Mouse (Mus musculus): ENCODE data around the gene Capg. TPM values are rescaled to one million over a fixed set of nuclear protein-coding genes. Genes with fewer than 3 reads are reported as not detected.

Capg gene
- total and polyA plus RNA-seq, 3 experiments, result 241 to 283 TPM; not detected in 1

GRCm38 (mm10) chr6:72581625-72582382 is 37.6 kb downstream of the Capg start:
- Histone ChIP-seq H3K79me2 (ENCODE audit: control insufficient read depth, insufficient read depth, low read length, poor library complexity) (no peaks in the 10 kb centered on the region), H3K27me3 (ENCODE audit: control insufficient read depth in 1 of 2, insufficient read depth in 2 of 2, low read length in 2 of 2) (no peaks in the 10 kb centered on the region), H3K27ac (ENCODE audit: control insufficient read depth, low read depth, low read length) (no peak overlapping the region), H3K4me3 (ENCODE audit: control insufficient read depth in 1 of 2, insufficient read depth in 1 of 2, low read depth in 2 of 2, low read length in 2 of 2) (no peak overlapping the region), H3K9me3 (replicated peaks; ENCODE audit: insufficient read depth, low read length) (no peaks in the 10 kb centered on the region), H3K9ac (ENCODE audit: control insufficient read depth, low read depth, low read length, poor library complexity, severe bottlenecking) (no peak overlapping the region), H3K4me1 (ENCODE audit: control insufficient read depth in 1 of 2, insufficient read depth in 2 of 2, low read length in 2 of 2) (no peaks in the 10 kb centered on the region), H3K36me3 (ENCODE audit: control insufficient read depth in 1 of 2, insufficient read depth in 2 of 2, low read length in 2 of 2) (no peaks in the 10 kb centered on the region)
- TF ChIP-seq CHD2 (IDR thresholded peaks at IDR 0.05; ENCODE audit: low read length) (no peak), GABPA (IDR thresholded peaks at IDR 0.05; ENCODE audit: low read depth, low read length) (no peak), JUND (IDR thresholded peaks at IDR 0.05; ENCODE audit: low read depth, low read length) (no peak), USF1 (IDR thresholded peaks at IDR 0.05; ENCODE audit: low read depth, low read length) (no peak), SMC3 (IDR thresholded peaks at IDR 0.05; ENCODE audit: low read depth, low read length) (no peak), TCF12 (IDR thresholded peaks at IDR 0.05; ENCODE audit: low read depth, low read length) (no peak), ZKSCAN1 (IDR thresholded peaks at IDR 0.05; ENCODE audit: low read depth, low read length) (no peak), E2F4 (IDR thresholded peaks at IDR 0.05; ENCODE audit: borderline replicate concordance, low read depth, low read length) (no peak), ELF1 (IDR thresholded peaks at IDR 0.05; ENCODE audit: low read depth, low read length) (no peak), POLR2A (IDR thresholded peaks at IDR 0.05; ENCODE audit: control insufficient read depth in 1 of 2, insufficient read depth in 1 of 2, low read depth in 1 of 2, low read length in 2 of 2, poor library complexity in 1 of 2) (no peak), CHD1 (IDR thresholded peaks at IDR 0.05; ENCODE audit: low read depth, low read length) (no peak), NELFE (IDR thresholded peaks at IDR 0.05; ENCODE audit: low read depth, low read length) (no peak), CTCF (IDR thresholded peaks at IDR 0.05 in 2 of 3, conservative IDR thresholded peaks at IDR 0.05 in 1 of 3; ENCODE audit: control insufficient read depth in 1 of 3, insufficient read depth in 1 of 3, low read depth in 2 of 3, low read length in 3 of 3, poor library complexity in 1 of 3, severe bottlenecking in 1 of 3) (no peak), MYC (IDR thresholded peaks at IDR 0.05; ENCODE audit: low read depth, low read length) (no peak), GATA1 (IDR thresholded peaks at IDR 0.05; ENCODE audit: low read depth, low read length) (no peak), MYB (IDR thresholded peaks at IDR 0.05; ENCODE audit: low read depth, low read length) (no peak)
- DNase-seq (ENCODE audit: low read depth, low spot score), result no peak

- no peak for TF ChIP-seq POLR2A (IDR thresholded peaks at IDR 0.05; ENCODE audit: control insufficient read depth in 1 of 2, insufficient read depth in 1 of 2, low read depth in 1 of 2, low read length in 2 of 2, poor library complexity in 1 of 2)
- TF ChIP-seq TAL1 (IDR thresholded peaks at IDR 0.05; ENCODE audit: low read length), result no peak
- no peak for TF ChIP-seq RAD21 (IDR thresholded peaks at IDR 0.05; ENCODE audit: low read depth, low read length)
- no peak for TF ChIP-seq EP300 (IDR thresholded peaks at IDR 0.05; ENCODE audit: low read depth in 1 of 2, low read length in 2 of 2)
- no peak for TF ChIP-seq UBTF (IDR thresholded peaks at IDR 0.05; ENCODE audit: borderline replicate concordance, insufficient read depth, low read depth, low read length)
- no peak for TF ChIP-seq CTCF (IDR thresholded peaks at IDR 0.05 in 2 of 3, conservative IDR thresholded peaks at IDR 0.05 in 1 of 3; ENCODE audit: control insufficient read depth in 1 of 3, insufficient read depth in 1 of 3, low read depth in 2 of 3, low read length in 3 of 3, poor library complexity in 1 of 3, severe bottlenecking in 1 of 3)
- TF ChIP-seq TCF12 (IDR thresholded peaks at IDR 0.05; ENCODE audit: low read depth, low read length), result no peak
- no peak for TF ChIP-seq MXI1 (IDR thresholded peaks at IDR 0.05; ENCODE audit: low read depth, low read length)
- TF ChIP-seq MYB (IDR thresholded peaks at IDR 0.05; ENCODE audit: low read depth, low read length), result no peak
- TF ChIP-seq GATA1 (IDR thresholded peaks at IDR 0.05; ENCODE audit: low read depth, low read length), result no peak
- no peak for TF ChIP-seq MAX (IDR thresholded peaks at IDR 0.05; ENCODE audit: low read length)
- no peak for TF ChIP-seq RCOR1 (IDR thresholded peaks at IDR 0.05; ENCODE audit: low read depth, low read length)
- TF ChIP-seq HCFC1 (IDR thresholded peaks at IDR 0.05; ENCODE audit: low read depth, low read length), result no peak
- no peak for TF ChIP-seq NRF1 (IDR thresholded peaks at IDR 0.05; ENCODE audit: insufficient read depth, low read depth, low read length, poor library complexity, severe bottlenecking)
- no peak for TF ChIP-seq SMC3 (IDR thresholded peaks at IDR 0.05; ENCODE audit: low read depth, low read length)
- TF ChIP-seq E2F4 (IDR thresholded peaks at IDR 0.05; ENCODE audit: borderline replicate concordance, low read depth, low read length), result no peak
- TF ChIP-seq MEF2A (IDR thresholded peaks at IDR 0.05; ENCODE audit: extremely low read depth, insufficient replicate concordance, low read depth, low read length, poor library complexity, severe bottlenecking), result no peak
- TF ChIP-seq NELFE (IDR thresholded peaks at IDR 0.05; ENCODE audit: low read depth, low read length), result no peak
- Histone ChIP-seq H3K27me3 (ENCODE audit: control insufficient read depth in 1 of 2, insufficient read depth in 2 of 2, low read length in 2 of 2) (no peaks in the 10 kb centered on the region), H3K27ac (ENCODE audit: control insufficient read depth, low read depth, low read length) (no peak overlapping the region), H3K36me3 (ENCODE audit: control insufficient read depth in 1 of 2, insufficient read depth in 2 of 2, low read length in 2 of 2) (no peaks in the 10 kb centered on the region), H3K9ac (ENCODE audit: control insufficient read depth, low read depth, low read length, poor library complexity, severe bottlenecking) (no peak overlapping the region), H3K4me3 (ENCODE audit: control insufficient read depth in 1 of 2, insufficient read depth in 1 of 2, low read depth in 2 of 2, low read length in 2 of 2) (no peak overlapping the region), H3K4me1 (ENCODE audit: control insufficient read depth in 1 of 2, insufficient read depth in 2 of 2, low read length in 2 of 2) (no peaks in the 10 kb centered on the region), H3K9me3 (replicated peaks; ENCODE audit: insufficient read depth, low read length) (no peaks in the 10 kb centered on the region), H3K79me2 (ENCODE audit: control insufficient read depth, insufficient read depth, low read length, poor library complexity) (no peaks in the 10 kb centered on the region)
- no peak for DNase-seq (ENCODE audit: low read depth, low spot score)
Measured at GRCm38 (mm10) chr6:72583211-72583839, 39.1 kb downstream of the Capg start.
